Mouse (Mus musculus) liver, embryonic 11.5 days (tissue): Measurements from ENCODE around the gene C1qtnf5. TPM values are rescaled to one million over a fixed set of nuclear protein-coding genes. Genes with fewer than 3 reads are reported as not detected.
A peak's percentile ranks its signal among the peaks of the same experiment; 100 is the strongest.

ENCODE experiments used
- ATAC-seq: fragments of 200-750 bp; cut with Nextera tagmentation; replicated peaks from 2 replicates; pipeline ENCODE4 v1.8.0; 2017; ENCODE audit warnings: moderate number of reproducible peaks, mild to moderate bottlenecking, moderate TSS enrichment, moderate library complexity; ENCODE audit not compliant: low FRiP score
- DNase-seq: peaks from one replicate; pipeline ENCODE4 v3.0.0-alpha.2; 2017; ENCODE audit warnings: low spot score
- H3K27ac ChIP-seq: fragments of 300-500 bp; sonication (generic); 2 replicates; pipeline ENCODE4 v1.5.1; 2014; ENCODE audit warnings: mild to moderate bottlenecking, low read depth, low read length, control low read depth
- H3K27me3 ChIP-seq: fragments of 300-500 bp; sonication (generic); replicated peaks from 2 replicates; pipeline ENCODE4 v1.6.1; 2014; ENCODE audit warnings: low read length, mixed read lengths; ENCODE audit not compliant: control insufficient read depth, insufficient read depth
- H3K36me3 ChIP-seq: fragments of 300-500 bp; sonication (generic); 2 replicates; pipeline ENCODE4 v1.6.1; 2014; ENCODE audit warnings: mild to moderate bottlenecking, low read length, moderate library complexity, mixed read lengths; ENCODE audit not compliant: control insufficient read depth, insufficient read depth
- H3K4me1 ChIP-seq: fragments of 300-500 bp; sonication (generic); replicated peaks from 2 replicates; pipeline ENCODE4 v1.6.1; 2014; ENCODE audit warnings: low read length, mixed read lengths; ENCODE audit not compliant: control insufficient read depth, insufficient read depth
- H3K4me2 ChIP-seq: fragments of 300-500 bp; sonication (generic); 2 replicates; pipeline ENCODE4 v1.6.1; 2014; ENCODE audit warnings: mild to moderate bottlenecking, control low read depth, moderate library complexity
- H3K4me3 ChIP-seq: fragments of 300-500 bp; sonication (generic); 2 replicates; pipeline ENCODE4 v1.5.1; 2014; ENCODE audit warnings: low read depth, low read length, control low read depth
- H3K9ac ChIP-seq: fragments of 300-500 bp; sonication (generic); 2 replicates; pipeline ENCODE4 v1.6.1; 2014; ENCODE audit warnings: low read depth, low read length, control low read depth
- H3K9me3 ChIP-seq: fragments of 300-500 bp; sonication (generic); 2 replicates; pipeline ENCODE4 v1.6.1; 2016; ENCODE audit warnings: low read length, inconsistent platforms, mixed read lengths; ENCODE audit not compliant: control insufficient read depth
- WGBS: fragments of 180-500 bp; shearing (Covaris S2); extraction: QIAGEN DNeasy Blood & Tissue Kit; methylation state at CpG from one replicate; pipeline ENCODE4 v1.1.7; 2014; 5-methylcytosine and 5-hydroxymethylcytosine counted together
- polyA plus RNA-seq: library from polyadenylated mRNA; unstranded; fragments of >200 nt; fragmentation: Nextera tagmentation; extraction: Ambion mirVana; gene quantifications from 2 replicates; pipeline ENCODE4 v1.2.1, GENCODE M21; 2014

C1qtnf5 gene
- polyA plus RNA-seq, 1 experiment from 2014 or later = 0.26 TPM

- H3K9ac ChIP-seq = no peak overlapping the region
- H3K36me3 ChIP-seq = no peaks in the 10 kb centered on the region
- no peak overlapping the region for H3K4me3 ChIP-seq
- WGBS = 46% methylated on average over 8 of the region's 8 CpGs
- DNase-seq (no peak), ATAC-seq (no peak)
- H3K27me3 ChIP-seq = peaks cover 9% of the 10 kb centered on the region; the same call in 1 of the 2 replicates
- H3K27ac ChIP-seq = no peak overlapping the region
- H3K4me1 ChIP-seq = peaks cover 13% of the 10 kb centered on the region
- no peak overlapping the region for H3K4me2 ChIP-seq
- H3K9me3 ChIP-seq = no peaks in the 10 kb centered on the region
Observed at GRCm38 (mm10) chr9:44070844-44071231, 36.2 kb upstream of the C1qtnf5 start.

- Histone ChIP-seq H3K27me3 (peaks cover 9% of the 10 kb centered on the region; the same call in 1 of the 2 replicates), H3K9ac (no peak overlapping the region), H3K9me3 (no peaks in the 10 kb centered on the region), H3K27ac (no peak overlapping the region), H3K4me3 (no peak overlapping the region), H3K4me2 (no peak overlapping the region), H3K4me1 (peaks cover 13% of the 10 kb centered on the region), H3K36me3 (no peaks in the 10 kb centered on the region)
- WGBS = 49% methylated on average over 11 of the region's 11 CpGs
- ATAC-seq (no peak), DNase-seq (no peak)
Observed at GRCm38 (mm10) chr9:44071914-44072598, 35.0 kb upstream of the C1qtnf5 start.

GRCm38 (mm10) chr9:44072599-44072915 lies 34.5 kb upstream of the C1qtnf5 start:
- no peak for ATAC-seq
- peaks cover 9% of the 10 kb centered on the region; the same call in 1 of the 2 replicates for H3K27me3 ChIP-seq
- no peaks in the 10 kb centered on the region for H3K36me3 ChIP-seq
- no peak for DNase-seq
- H3K9ac ChIP-seq = no peak overlapping the region
- 39% methylated on average over 4 of the region's 4 CpGs for WGBS
- no peak overlapping the region for H3K27ac ChIP-seq
- H3K9me3 ChIP-seq = no peaks in the 10 kb centered on the region
- peaks cover 8% of the 10 kb centered on the region for H3K4me1 ChIP-seq
- no peak overlapping the region for H3K4me2 ChIP-seq
- no peak overlapping the region for H3K4me3 ChIP-seq

GRCm38 (mm10) chr9:44073115-44073514 lies 33.9 kb upstream of the C1qtnf5 start:
- Histone ChIP-seq H3K4me2 (no peak overlapping the region), H3K4me1 (peaks cover 7% of the 10 kb centered on the region), H3K4me3 (no peak overlapping the region), H3K9ac (no peak overlapping the region), H3K27me3 (peaks cover 11% of the 10 kb centered on the region; the same call in 1 of the 2 replicates), H3K27ac (no peak overlapping the region), H3K36me3 (no peaks in the 10 kb centered on the region), H3K9me3 (no peaks in the 10 kb centered on the region)
- no peak for DNase-seq
- 70% methylated on average over 5 of the region's 5 CpGs for WGBS
- ATAC-seq = no peak

GRCm38 (mm10) chr9:44074395-44075275 lies 32.4 kb upstream of the C1qtnf5 start:
- Histone ChIP-seq H3K9me3 (no peaks in the 10 kb centered on the region), H3K9ac (no peak overlapping the region), H3K4me1 (peaks cover 2% of the 10 kb centered on the region), H3K4me2 (no peak overlapping the region), H3K4me3 (no peak overlapping the region), H3K36me3 (no peaks in the 10 kb centered on the region), H3K27me3 (peaks cover 11% of the 10 kb centered on the region; the same call in 1 of the 2 replicates), H3K27ac (no peak overlapping the region)
- 48% methylated on average over 9 of the region's 9 CpGs for WGBS
- ATAC-seq (no peak), DNase-seq (no peak)

GRCm38 (mm10) chr9:44075276-44075995 lies 31.6 kb upstream of the C1qtnf5 start:
- Histone ChIP-seq H3K27ac (no peak overlapping the region), H3K4me3 (no peak overlapping the region), H3K9me3 (no peaks in the 10 kb centered on the region), H3K4me2 (no peak overlapping the region), H3K27me3 (peaks cover 7% of the 10 kb centered on the region; the same call in 1 of the 2 replicates), H3K36me3 (no peaks in the 10 kb centered on the region), H3K9ac (no peak overlapping the region), H3K4me1 (peaks cover 2% of the 10 kb centered on the region)
- no peak for DNase-seq
- ATAC-seq = no peak
- WGBS = 73% methylated on average over 24 of the region's 24 CpGs

GRCm38 (mm10) chr9:44075996-44076763 lies 30.9 kb upstream of the C1qtnf5 start:
- Histone ChIP-seq H3K4me1 (no peaks in the 10 kb centered on the region; the same call in none of the 2 replicates), H3K9me3 (no peaks in the 10 kb centered on the region), H3K27ac (no peak overlapping the region), H3K4me3 (no peak overlapping the region), H3K36me3 (no peaks in the 10 kb centered on the region), H3K4me2 (no peak overlapping the region), H3K27me3 (0 out of 2 replicates have a peak, but pooled peaks cover 5% of the 10 kb centered on the region), H3K9ac (no peak overlapping the region)
- WGBS = 65% methylated on average over 16 of the region's 16 CpGs
- ATAC-seq = no peak
- no peak for DNase-seq

GRCm38 (mm10) chr9:44076764-44077120 lies 30.3 kb upstream of the C1qtnf5 start:
- no peaks in the 10 kb centered on the region for H3K36me3 ChIP-seq
- no peak overlapping the region for H3K9ac ChIP-seq
- 0 out of 2 replicates have a peak, but pooled peaks have one; percentile 42 for ATAC-seq
- H3K4me2 ChIP-seq = no peak overlapping the region
- no peak overlapping the region for H3K27ac ChIP-seq
- DNase-seq = no peak
- H3K27me3 ChIP-seq = 0 out of 2 replicates have a peak, but pooled peaks cover 5% of the 10 kb centered on the region
- WGBS = 17% methylated on average over 5 of the region's 5 CpGs
- no peaks in the 10 kb centered on the region; the same call in none of the 2 replicates for H3K4me1 ChIP-seq
- no peak overlapping the region for H3K4me3 ChIP-seq
- no peaks in the 10 kb centered on the region for H3K9me3 ChIP-seq
